Mouse (Mus musculus): ENCODE measurements around the gene Banf2.
A peak's percentile ranks its signal among the peaks of the same experiment; 100 is the strongest.

Banf2 gene

DNA sequence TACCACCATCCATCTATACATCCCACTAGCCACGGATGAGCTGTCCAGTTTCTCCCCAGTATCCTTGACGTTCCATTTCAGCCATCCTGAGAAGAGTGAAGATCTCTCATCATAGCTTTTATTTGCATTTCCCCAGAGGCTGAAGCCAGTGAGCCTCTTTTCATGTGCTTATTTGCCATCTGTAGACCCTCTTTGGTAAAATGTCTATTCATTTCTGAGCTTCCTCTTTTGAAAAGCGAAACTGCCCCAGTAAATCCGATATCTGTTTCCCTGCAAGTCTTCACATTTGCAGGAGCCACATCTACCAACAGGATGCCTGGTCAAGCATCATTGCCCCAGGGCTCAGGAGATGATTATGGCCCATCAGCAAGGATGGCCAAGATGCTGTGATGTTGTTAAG is 59.9 kb downstream of the Banf2 start:
- DNase-seq (ENCODE audit: inconsistent age in 2 of 2, low spot score in 1 of 2), result no peak

DNA sequence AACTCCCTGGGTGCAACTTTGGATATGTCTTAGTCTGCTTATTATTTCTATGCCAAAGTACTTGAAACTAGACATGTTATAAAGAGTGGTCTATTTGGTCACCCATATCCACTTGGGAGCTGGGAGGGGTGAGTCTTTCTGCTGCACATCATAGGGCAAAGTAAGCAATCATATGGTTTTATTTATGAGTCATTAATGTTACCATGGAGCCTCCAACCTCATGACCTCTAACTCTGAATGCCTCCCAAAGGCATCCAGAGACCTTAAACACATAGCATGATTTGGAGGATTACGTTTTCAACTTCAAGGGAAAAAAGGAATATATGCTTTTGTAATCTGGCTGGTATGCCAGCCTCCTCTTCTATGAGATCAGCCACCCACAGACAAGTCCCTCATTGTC is 61.9 kb downstream of the Banf2 start:
- no peak for DNase-seq (ENCODE audit: inconsistent age in 2 of 2, low spot score in 1 of 2)

DNA sequence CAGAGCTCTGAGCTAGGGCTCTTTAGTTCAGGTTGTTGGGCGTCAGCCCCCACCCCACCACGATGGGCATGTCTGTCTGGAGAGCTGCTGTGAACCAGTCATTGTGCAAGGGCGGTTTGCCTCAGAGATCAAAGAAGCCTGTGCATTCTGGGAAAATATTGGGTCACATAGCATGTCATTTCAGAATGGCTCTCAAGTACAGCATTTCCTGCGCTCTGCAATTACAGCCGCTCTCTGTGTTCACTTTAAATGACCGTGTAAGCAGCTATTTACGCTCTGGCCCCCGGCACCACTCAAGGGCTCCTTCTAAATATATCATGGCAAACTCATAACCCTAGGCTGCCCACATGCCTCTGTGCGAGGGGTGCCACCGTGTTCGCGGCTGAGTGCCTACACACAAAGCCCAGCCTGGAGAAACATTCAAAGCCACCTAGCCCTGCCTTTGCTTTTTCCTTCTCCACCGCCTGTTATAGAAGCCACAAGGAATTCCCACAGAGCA is 68.7 kb downstream of the Banf2 start:
- DNase-seq (ENCODE audit: inconsistent age in 2 of 2, low spot score in 1 of 2), result no peak

DNA sequence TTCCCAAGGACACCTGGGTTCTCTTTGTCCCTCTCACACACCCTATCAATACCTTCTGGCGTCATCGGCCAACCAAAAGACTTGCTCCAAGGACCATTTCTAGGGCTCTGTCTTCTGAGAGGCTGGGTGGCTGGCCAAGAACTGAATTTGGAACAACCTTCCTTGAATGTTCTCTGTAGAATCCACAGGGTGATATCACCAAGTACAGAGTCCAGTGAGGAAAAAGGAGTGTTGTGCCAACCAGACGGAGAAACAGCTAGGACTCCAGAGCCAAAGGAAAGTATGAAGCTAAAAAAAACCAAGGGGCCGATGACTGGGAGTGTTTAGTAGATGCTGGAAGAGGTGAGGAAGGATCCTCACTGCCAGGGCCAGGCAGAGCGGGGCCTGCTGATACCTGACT is 74.5 kb downstream of the Banf2 start:
- no peak for DNase-seq (ENCODE audit: inconsistent age in 2 of 2, low spot score in 1 of 2)

DNA sequence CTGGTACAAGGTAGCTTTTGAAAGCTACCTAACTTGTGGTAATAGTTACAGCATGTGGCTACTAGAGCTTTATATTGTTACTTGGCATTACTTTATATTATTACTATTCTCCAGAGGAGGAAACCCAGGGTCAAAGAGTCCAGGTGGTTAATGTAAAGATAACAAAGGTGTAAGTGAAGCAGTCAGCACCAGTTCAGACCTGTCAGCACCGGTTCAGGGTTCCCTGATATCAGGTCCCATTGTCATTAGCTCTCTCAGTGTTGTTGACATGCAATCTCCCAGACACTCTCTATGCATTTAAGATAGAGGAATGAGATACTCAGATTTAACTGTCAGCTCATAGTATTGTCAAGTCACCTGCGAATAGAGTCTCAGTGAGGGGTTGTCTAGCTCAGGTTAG is 75.0 kb downstream of the Banf2 start:
- DNase-seq (ENCODE audit: inconsistent age in 2 of 2, low spot score in 1 of 2), result no peak

DNA sequence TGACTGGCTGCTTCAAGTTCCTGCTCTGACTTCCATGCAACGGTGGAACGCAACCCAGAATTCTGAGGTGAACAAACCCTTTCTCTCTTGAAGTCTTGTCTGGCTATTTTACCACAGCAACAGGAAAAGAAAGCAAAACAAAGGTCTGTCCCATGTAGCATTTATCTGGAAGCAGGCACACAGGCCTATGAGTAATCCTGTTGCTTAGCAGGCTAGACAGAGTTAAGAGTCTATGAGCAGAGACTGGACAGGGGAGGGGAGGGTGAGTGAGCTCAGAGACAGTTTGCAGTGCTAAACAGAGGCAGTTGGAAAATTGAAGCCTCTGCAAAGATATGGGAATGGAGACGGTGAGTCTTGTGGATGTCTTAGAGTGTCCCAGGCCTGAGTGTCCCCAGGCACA is 75.5 kb downstream of the Banf2 start:
- peak; percentile 22 to 49 for DNase-seq (ENCODE audit: inconsistent age in 2 of 2, low spot score in 1 of 2)

DNA sequence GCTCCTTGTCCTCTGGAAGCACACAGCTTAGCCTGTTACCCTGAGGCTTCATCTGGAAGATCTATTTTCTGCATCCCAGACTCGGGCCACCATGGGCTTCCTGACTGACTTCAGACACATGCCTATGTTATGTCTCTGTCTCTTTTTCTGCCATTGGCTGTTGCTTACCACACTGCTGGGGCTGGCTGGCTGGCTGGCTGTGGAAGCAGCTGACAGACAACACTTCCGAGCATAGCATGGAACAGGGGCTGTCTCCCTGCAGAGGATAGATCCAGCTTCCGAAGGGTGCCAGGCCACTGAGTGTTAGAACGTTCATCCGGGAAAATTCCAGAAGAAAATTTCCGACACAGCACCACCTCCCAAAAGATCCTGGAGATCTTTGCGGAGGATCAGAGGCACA is 79.1 kb downstream of the Banf2 start:
- DNase-seq (ENCODE audit: inconsistent age in 2 of 2, low spot score in 1 of 2), result no peak

DNA sequence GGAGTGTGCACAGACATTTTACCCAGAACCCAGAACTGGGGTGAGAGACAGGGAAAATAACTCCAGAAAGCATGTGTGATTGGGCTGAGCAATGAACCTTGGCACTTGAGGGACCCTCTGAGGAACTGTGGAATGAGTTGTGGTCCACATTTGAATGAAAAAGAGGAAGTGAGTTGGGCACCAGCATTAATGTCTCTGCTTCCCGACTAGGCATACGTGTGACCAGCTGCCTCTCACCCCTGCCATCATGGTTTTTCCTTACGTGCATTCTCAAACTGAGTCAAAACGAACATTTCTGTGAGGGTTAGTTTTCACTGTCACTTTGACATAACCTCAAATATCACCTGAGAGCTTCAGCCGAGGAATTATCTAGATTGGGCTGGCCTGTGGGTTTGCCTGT is 79.8 kb downstream of the Banf2 start:
- DNase-seq (ENCODE audit: inconsistent age in 2 of 2, low spot score in 1 of 2), result no peak

DNA sequence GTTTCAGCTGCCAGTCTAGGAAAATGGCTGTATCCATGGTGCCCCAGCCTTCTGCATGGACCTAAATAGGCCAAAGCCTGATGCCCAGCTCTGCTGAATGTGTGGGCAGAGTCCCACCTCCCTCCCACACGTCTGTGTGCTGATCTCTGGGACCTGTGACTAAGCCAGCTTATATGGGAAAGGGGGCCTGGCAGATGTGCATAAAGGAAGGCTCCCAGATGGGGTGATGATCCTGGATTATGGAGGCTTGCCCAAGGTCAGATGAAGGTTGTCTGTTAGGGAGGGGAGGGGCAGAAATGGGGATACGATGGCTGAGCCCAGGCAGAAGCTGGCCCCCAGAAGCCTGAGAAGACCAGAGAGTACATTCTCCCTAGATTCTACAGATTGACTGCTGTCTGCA is 85.2 kb downstream of the Banf2 start:
- DNase-seq (ENCODE audit: inconsistent age in 2 of 2, low spot score in 1 of 2), result no peak

DNA sequence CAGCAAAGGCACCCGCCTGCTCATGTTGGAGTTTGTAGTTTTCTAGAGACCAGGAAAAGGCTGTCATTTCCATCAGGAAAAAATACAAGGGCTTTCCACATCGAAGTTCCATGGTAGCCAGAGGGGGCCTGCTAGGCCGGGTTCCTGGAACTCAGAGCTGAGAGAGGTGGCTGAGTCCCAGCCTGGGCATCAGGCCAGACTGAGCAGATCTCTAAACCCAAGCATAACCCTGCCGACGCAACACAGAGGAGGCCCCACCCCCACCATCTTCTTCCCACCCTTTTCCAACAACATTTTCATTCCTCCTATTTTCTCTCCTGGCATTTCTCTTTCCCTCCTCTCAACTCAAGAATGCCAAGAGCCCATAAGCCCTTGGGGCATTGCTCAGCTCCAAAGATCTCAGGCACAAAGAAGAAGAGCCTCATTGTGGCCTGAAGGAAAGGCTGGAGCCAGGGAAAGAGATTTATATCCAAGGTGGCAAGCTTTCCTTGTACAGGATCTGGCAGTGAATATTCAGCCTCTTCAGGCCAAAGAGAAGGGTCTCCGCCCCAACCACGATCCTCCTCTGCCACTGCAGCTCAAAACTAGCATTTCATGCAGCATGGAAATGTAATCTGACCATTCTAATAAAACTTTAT is 87.4 kb downstream of the Banf2 start:
- DNase-seq (ENCODE audit: inconsistent age in 2 of 2, low spot score in 1 of 2), result no peak

DNA sequence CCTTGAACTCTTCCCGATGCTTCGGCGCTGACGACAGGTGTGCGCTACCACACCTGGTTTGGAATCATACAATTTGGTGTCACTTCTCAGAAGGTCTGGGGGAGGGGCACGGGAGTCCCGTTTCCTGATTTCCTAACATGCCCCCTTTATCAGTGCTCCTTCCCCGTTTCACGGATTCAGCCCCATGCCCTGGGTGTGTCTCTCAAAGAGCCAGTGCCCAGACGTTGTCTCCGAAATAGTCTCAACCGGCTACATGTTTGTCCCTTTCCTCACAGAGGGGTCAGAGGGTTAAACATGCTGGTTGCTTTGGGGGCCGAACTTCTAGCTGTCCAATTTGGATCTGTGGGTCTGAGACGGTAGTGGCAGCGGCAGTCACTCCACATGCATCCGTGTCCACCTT is 89.2 kb downstream of the Banf2 start:
- no peak for DNase-seq (ENCODE audit: inconsistent age in 2 of 2, low spot score in 1 of 2)
